Mouse (Mus musculus): ENCODE results near the gene Dnaaf3. TPM values are rescaled to one million over a fixed set of nuclear protein-coding genes. Genes with fewer than 3 reads are reported as not detected.

The Dnaaf3 gene
- polyA plus RNA-seq, 1 experiment from 2014 or later = 1.0 TPM

DNA sequence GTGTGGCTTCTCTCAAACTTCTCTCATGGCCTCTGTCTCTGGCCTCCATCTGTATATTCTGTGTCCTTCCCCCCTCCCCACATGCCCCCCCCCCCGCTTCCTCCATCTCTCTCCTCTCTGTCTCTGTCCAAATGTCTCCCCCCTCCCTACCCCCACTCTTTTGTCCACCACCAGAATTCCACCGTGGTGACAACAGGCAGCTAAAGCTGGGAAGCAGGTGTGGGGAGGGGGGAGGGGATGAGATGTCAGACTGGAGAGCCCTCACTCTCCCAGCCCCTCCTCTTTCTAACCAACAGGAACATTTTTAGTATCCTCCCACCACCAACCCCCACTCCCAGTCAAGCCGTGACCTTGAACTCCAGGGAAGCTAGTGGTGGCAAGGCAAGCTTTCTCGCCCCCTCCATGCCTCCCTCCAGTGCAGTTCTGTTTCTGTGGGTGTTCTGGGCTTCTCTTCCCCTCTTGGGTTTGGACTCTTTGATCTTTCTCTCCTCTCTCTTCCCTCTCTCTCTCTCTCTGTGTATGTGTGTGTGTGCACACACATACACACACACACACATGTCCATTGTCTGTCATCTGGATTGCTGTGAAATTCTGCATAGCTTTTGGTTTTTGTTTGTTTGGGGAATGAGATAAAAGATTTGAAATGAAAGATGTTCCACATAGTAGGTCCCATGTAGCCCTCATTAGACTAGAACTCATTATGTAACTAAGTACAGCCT is 15.8 kb downstream of the Dnaaf3 start, which contains the start of gene Tnnt1:
TSS of gene Tnnt1 (minus strand) at position 51 of the 719 bp plus-strand sequence.
- DNase-seq (ENCODE audit: low spot score) (peak; percentile 51), ATAC-seq (replicated peaks; ENCODE audit: insufficient number of reproducible peaks, low FRiP score, low TSS enrichment, low read depth) (peak; percentile 36; the same call in 1 of the 2 replicates)
- H3K27ac ChIP-seq (replicated peaks; ENCODE audit: low read depth, low read length) = no peak within 1 kb of the TSS
- peak within 1 kb of the TSS; percentile 1; the same call in 1 of the 2 replicates for H3K9ac ChIP-seq (replicated peaks; ENCODE audit: low read length)
- 0 out of 2 replicates have a peak, but pooled peaks cover under 1% of the 10 kb centered on the region for H3K27me3 ChIP-seq (ENCODE audit: control insufficient read depth, insufficient read depth, low read length)
- WGBS = 17% methylated on average over 3 of the region's 4 CpGs
- no peak within 1 kb of the TSS for H3K4me3 ChIP-seq (ENCODE audit: low read depth, low read length)
- no peaks in the 10 kb centered on the region for H3K4me1 ChIP-seq (ENCODE audit: control insufficient read depth, insufficient read depth, low read length)
- no peak within 1 kb of the TSS for H3K4me2 ChIP-seq (ENCODE audit: low read depth, low read length)
- no peaks in the 10 kb centered on the region for H3K36me3 ChIP-seq (replicated peaks; ENCODE audit: control insufficient read depth, insufficient read depth, low read depth, low read length)
- H3K9me3 ChIP-seq (replicated peaks; ENCODE audit: control insufficient read depth, low read length) = no peaks in the 10 kb centered on the region

DNA sequence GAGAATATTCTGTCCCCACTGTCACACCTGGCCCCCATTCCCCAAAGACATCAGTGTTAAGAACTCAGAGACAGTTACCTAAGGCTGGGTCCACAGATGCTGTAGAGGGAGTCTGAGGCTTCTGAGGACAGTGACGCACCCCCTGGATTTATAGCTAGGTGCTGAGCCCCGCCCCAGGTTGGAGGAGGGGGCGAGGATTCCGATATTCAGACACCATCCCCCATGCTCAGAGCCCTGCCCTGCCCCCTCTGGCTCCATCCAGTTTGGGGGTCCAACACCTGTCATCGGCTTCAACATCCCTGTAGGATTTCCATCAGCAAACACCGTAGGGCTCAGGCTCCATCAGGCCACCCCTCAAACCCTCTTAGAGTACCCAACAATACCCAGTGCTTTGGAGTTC is 16.4 kb downstream of the Dnaaf3 start:
- no peaks in the 10 kb centered on the region for H3K9me3 ChIP-seq (replicated peaks; ENCODE audit: control insufficient read depth, low read length)
- H3K9ac ChIP-seq (replicated peaks; ENCODE audit: low read length) = peak overlapping the region; percentile 1; the same call in 1 of the 2 replicates
- WGBS = 55% methylated on average over 6 of the region's 6 CpGs
- H3K36me3 ChIP-seq (replicated peaks; ENCODE audit: control insufficient read depth, insufficient read depth, low read depth, low read length) = no peaks in the 10 kb centered on the region
- DNase-seq (ENCODE audit: low spot score) (no peak), ATAC-seq (replicated peaks; ENCODE audit: insufficient number of reproducible peaks, low FRiP score, low TSS enrichment, low read depth) (peak; percentile 41; the same call in 1 of the 2 replicates)
- H3K27me3 ChIP-seq (ENCODE audit: control insufficient read depth, insufficient read depth, low read length) = no peaks in the 10 kb centered on the region
- H3K4me1 ChIP-seq (ENCODE audit: control insufficient read depth, insufficient read depth, low read length) = no peaks in the 10 kb centered on the region
- H3K4me2 ChIP-seq (ENCODE audit: low read depth, low read length) = no peak overlapping the region
- no peak overlapping the region for H3K4me3 ChIP-seq (ENCODE audit: low read depth, low read length)
- H3K27ac ChIP-seq (replicated peaks; ENCODE audit: low read depth, low read length) = no peak overlapping the region

DNA sequence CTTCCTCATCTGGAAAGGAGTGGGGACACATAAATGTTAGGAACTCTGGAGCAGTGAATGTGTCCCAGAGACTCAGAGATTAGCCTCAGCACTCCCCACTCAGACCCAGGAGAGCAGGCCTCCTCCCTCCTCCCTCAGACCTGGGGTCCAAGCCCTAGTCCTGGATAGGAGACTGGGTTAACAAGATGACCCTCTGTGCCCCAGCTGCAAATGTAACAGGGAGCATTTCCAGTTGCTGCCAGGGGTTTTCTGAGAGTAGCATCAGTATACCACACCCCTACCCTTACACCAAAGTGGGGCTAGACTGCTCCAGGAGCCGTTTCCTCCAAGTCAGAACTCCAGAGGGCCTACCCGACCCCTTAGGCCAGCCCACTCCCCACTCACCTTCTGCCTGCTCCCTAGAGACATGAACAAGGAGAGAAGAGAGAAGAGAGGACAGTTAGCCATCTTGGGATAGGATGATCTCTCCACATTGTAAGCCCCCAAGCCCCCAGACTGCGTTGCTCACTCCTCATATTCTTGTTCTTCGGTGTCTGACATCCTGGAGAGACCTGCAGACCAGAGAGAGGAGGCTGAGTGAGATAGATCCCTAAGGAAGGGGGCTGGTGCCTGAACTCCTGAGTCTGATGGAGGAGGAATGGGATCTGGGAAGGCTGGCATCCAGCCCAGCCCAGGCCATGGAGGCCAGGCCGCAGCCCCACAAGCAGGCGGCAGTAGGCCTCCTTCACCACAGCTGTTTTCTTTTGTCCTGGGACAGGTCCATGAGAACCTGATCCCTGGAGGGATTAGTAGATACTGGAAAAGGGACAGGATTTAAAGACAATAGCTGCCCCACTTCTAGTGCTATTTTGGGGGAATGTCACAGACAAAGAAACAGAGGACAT is 18.2 kb downstream of the Dnaaf3 start:
- no peak overlapping the region for H3K27ac ChIP-seq (replicated peaks; ENCODE audit: low read depth, low read length)
- no peaks in the 10 kb centered on the region for H3K27me3 ChIP-seq (ENCODE audit: control insufficient read depth, insufficient read depth, low read length)
- no peaks in the 10 kb centered on the region for H3K36me3 ChIP-seq (replicated peaks; ENCODE audit: control insufficient read depth, insufficient read depth, low read depth, low read length)
- no peak overlapping the region for H3K9ac ChIP-seq (replicated peaks; ENCODE audit: low read length)
- no peak overlapping the region for H3K4me2 ChIP-seq (ENCODE audit: low read depth, low read length)
- H3K4me3 ChIP-seq (ENCODE audit: low read depth, low read length) = no peak overlapping the region
- DNase-seq (ENCODE audit: low spot score) = no peak
- no peaks in the 10 kb centered on the region for H3K9me3 ChIP-seq (replicated peaks; ENCODE audit: control insufficient read depth, low read length)
- 61% methylated on average over 6 of the region's 6 CpGs for WGBS
- H3K4me1 ChIP-seq (ENCODE audit: control insufficient read depth, insufficient read depth, low read length) = no peaks in the 10 kb centered on the region
- no peak for ATAC-seq (replicated peaks; ENCODE audit: insufficient number of reproducible peaks, low FRiP score, low TSS enrichment, low read depth)

DNA sequence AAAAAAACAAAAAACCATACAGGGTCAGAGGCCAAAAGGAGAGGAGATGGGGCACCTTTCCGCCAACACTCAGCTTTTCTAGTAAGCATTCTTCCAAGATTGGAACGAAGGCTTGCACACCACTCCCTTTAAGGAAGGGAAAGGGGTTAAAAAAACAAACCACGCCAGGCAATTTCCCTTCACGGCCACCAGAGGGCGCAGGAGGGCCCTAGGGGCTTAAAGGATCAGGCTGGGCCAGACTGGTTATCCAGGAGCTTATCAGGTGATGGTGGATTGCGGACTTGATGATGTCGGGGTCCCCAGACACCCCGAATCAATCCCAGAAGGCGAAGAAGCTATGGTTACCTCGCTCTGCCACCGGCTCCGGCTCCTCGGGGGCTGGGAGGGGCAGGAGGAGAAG is 19.0 kb downstream of the Dnaaf3 start:
- H3K27me3 ChIP-seq (ENCODE audit: control insufficient read depth, insufficient read depth, low read length) = no peaks in the 10 kb centered on the region
- no peak overlapping the region for H3K4me3 ChIP-seq (ENCODE audit: low read depth, low read length)
- H3K36me3 ChIP-seq (replicated peaks; ENCODE audit: control insufficient read depth, insufficient read depth, low read depth, low read length) = no peaks in the 10 kb centered on the region
- H3K9ac ChIP-seq (replicated peaks; ENCODE audit: low read length) = no peak overlapping the region
- no peaks in the 10 kb centered on the region for H3K4me1 ChIP-seq (ENCODE audit: control insufficient read depth, insufficient read depth, low read length)
- no peaks in the 10 kb centered on the region for H3K9me3 ChIP-seq (replicated peaks; ENCODE audit: control insufficient read depth, low read length)
- 29% methylated on average over 13 of the region's 13 CpGs for WGBS
- DNase-seq (ENCODE audit: low spot score) = peak; percentile 71
- no peak overlapping the region for H3K4me2 ChIP-seq (ENCODE audit: low read depth, low read length)
- no peak for ATAC-seq (replicated peaks; ENCODE audit: insufficient number of reproducible peaks, low FRiP score, low TSS enrichment, low read depth)
- H3K27ac ChIP-seq (replicated peaks; ENCODE audit: low read depth, low read length) = no peak overlapping the region

DNA sequence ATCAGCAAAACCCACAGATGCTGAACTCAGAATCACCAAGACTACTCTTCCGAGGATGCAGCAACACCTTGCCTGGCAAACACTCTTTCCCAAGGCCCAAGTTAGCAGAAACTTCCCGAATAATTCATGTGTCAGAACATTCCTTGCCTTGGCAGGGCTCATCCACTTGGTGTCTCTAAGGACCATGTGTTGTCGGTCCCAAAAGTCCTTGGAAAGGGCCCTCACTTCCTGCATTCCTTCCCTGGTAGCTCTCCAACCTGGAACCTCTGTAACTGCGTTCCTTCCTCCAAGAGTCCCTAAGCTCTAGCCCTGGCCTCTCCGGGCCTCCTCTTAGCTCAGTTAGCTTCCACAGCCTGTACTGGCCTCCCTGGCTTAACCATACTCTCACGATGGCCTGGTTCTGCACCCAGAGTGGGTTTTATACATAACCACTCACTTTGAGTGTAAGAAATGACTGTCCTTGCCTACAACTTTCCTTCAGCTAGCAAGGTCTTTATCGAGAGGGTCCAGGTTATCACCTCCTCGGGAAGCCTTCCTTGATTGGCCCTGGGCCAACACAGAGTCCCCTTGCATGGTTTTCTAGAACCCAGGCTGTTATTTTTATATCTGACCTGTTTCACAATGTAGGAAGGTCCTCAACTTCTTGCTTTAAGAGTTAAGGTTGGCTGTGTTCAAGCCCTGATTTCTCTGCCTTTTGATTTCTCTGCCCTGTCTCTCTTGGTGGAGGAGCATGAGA is 20.6 kb downstream of the Dnaaf3 start:
- H3K4me1 ChIP-seq (ENCODE audit: control insufficient read depth, insufficient read depth, low read length) = no peaks in the 10 kb centered on the region
- no peak overlapping the region for H3K4me3 ChIP-seq (ENCODE audit: low read depth, low read length)
- DNase-seq (ENCODE audit: low spot score) (no peak), ATAC-seq (replicated peaks; ENCODE audit: insufficient number of reproducible peaks, low FRiP score, low TSS enrichment, low read depth) (no peak)
- H3K27ac ChIP-seq (replicated peaks; ENCODE audit: low read depth, low read length) = no peak overlapping the region
- no peaks in the 10 kb centered on the region for H3K36me3 ChIP-seq (replicated peaks; ENCODE audit: control insufficient read depth, insufficient read depth, low read depth, low read length)
- H3K9me3 ChIP-seq (replicated peaks; ENCODE audit: control insufficient read depth, low read length) = no peaks in the 10 kb centered on the region
- H3K9ac ChIP-seq (replicated peaks; ENCODE audit: low read length) = no peak overlapping the region
- WGBS = 77% methylated on average over 8 of the region's 8 CpGs
- H3K4me2 ChIP-seq (ENCODE audit: low read depth, low read length) = no peak overlapping the region
- no peaks in the 10 kb centered on the region for H3K27me3 ChIP-seq (ENCODE audit: control insufficient read depth, insufficient read depth, low read length)

DNA sequence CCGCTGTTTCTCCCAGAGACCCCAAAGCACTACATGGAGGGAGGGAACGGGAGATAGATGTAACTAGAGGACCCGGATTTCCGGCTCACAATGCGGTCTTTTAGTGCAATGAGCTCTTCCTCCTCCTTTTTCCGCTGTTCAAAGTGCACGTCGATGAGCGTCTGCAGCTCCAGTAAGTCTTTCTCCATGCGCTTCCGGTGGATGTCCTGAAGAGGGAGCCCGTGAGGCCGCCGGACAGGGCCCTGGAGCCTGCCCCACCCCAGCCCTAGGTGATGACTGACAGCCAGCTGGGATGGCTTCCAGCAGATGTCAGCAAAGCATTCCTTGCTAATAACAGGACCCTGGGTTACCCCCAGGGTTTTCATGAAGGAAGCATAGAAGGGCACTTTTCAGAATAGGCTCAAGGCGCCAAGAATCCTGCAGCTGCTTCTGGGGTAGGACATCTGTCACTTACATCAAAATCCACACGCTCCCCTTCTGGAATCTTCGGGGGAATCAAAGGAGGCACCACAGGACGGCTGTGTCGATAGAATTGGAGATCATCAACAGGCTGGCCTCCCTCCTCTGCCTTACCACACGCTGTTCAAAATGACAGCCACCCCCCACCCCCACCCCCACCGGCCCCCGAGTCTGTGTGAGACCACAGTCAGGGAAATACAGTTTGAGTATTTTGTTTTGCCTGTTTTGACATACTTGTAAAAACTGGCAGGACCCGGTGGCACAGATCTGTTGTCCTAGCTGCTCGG is 22.2 kb downstream of the Dnaaf3 start:
- peak; percentile 86 for DNase-seq (ENCODE audit: low spot score)
- H3K4me3 ChIP-seq (ENCODE audit: low read depth, low read length) = no peak overlapping the region

DNA sequence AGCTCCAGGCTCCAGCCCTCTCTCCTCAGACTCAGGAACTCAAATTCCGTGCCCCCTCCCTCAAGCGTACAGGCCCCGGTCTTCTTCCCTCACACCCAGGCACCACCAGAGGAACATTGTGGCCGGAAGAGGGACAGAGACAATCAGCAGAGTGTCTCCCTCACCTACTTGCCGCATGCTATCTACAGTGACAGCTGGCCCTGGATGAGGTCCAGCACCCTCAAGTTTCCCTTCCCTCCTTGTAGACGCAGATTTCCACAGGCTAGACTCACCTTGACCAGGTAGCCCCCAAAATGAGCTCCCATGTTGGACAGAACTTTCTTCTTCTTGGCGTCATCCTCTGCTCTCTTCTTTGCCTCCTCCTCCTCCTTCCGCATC is 23.5 kb downstream of the Dnaaf3 start:
- ATAC-seq (replicated peaks; ENCODE audit: insufficient number of reproducible peaks, low FRiP score, low TSS enrichment, low read depth) = no peak; the same call in 1 of the 2 replicates
- Histone ChIP-seq H3K27me3 (ENCODE audit: control insufficient read depth, insufficient read depth, low read length) (no peaks in the 10 kb centered on the region), H3K4me1 (ENCODE audit: control insufficient read depth, insufficient read depth, low read length) (no peaks in the 10 kb centered on the region), H3K9ac (replicated peaks; ENCODE audit: low read length) (no peak overlapping the region), H3K36me3 (replicated peaks; ENCODE audit: control insufficient read depth, insufficient read depth, low read depth, low read length) (no peaks in the 10 kb centered on the region), H3K4me2 (ENCODE audit: low read depth, low read length) (no peak overlapping the region), H3K4me3 (ENCODE audit: low read depth, low read length) (no peak overlapping the region), H3K9me3 (replicated peaks; ENCODE audit: control insufficient read depth, low read length) (no peaks in the 10 kb centered on the region), H3K27ac (replicated peaks; ENCODE audit: low read depth, low read length) (no peak overlapping the region)
- DNase-seq (ENCODE audit: low spot score) = no peak
- 91% methylated on average over 8 of the region's 8 CpGs for WGBS

More for the DNA sequence above, 22.2 kb downstream of the Dnaaf3 start:
- Histone ChIP-seq H3K36me3 (replicated peaks; ENCODE audit: control insufficient read depth, insufficient read depth, low read depth, low read length) (no peaks in the 10 kb centered on the region), H3K9ac (replicated peaks; ENCODE audit: low read length) (no peak overlapping the region), H3K4me2 (ENCODE audit: low read depth, low read length) (no peak overlapping the region), H3K27ac (replicated peaks; ENCODE audit: low read depth, low read length) (no peak overlapping the region), H3K4me1 (ENCODE audit: control insufficient read depth, insufficient read depth, low read length) (no peaks in the 10 kb centered on the region), H3K9me3 (replicated peaks; ENCODE audit: control insufficient read depth, low read length) (no peaks in the 10 kb centered on the region), H3K27me3 (ENCODE audit: control insufficient read depth, insufficient read depth, low read length) (no peaks in the 10 kb centered on the region)
- WGBS = 15% methylated on average over 24 of the region's 24 CpGs
- ATAC-seq (replicated peaks; ENCODE audit: insufficient number of reproducible peaks, low FRiP score, low TSS enrichment, low read depth) = peak; percentile 84
